Mouse (Mus musculus) E14TG2a.4 (cell line): ENCODE measurements at regions not wholly inside any gene's neighbourhood (a gene's known extent, or its start where the extent isn't known, plus 50 kb on each side); places are given as distances from the start of the nearest gene placed in this dataset.

Source experiments
- H3K27me3 ChIP-seq: 2 replicates; pipeline ENCODE4 v1.6.1; 2014; ENCODE audit warnings: low read length, control low read depth; ENCODE audit not compliant: insufficient read depth
- H3K36me3 ChIP-seq: 2 replicates; pipeline ENCODE4 v1.6.1; 2014; ENCODE audit warnings: low read length, control low read depth; ENCODE audit not compliant: insufficient read depth
- H3K4me1 ChIP-seq: replicated peaks from 2 replicates; pipeline ENCODE4 v1.6.1; 2014; ENCODE audit warnings: low read depth, low read length, control low read depth
- H3K4me3 ChIP-seq: replicated peaks from 2 replicates; pipeline ENCODE4 v1.5.1; 2014; ENCODE audit warnings: mild to moderate bottlenecking, low read length
- H3K9me3 ChIP-seq: 2 replicates; pipeline ENCODE4 v1.6.1; 2014; ENCODE audit warnings: low read length, control low read depth
- CTCF ChIP-seq: conservative IDR thresholded peaks from 2 replicates; pipeline ENCODE4 v1.5.1; 2014; ENCODE audit warnings: low read length
- NANOG ChIP-seq: IDR thresholded peaks from 2 replicates; pipeline ENCODE4 v1.6.1; 2014; ENCODE audit warnings: borderline replicate concordance, low read length, mixed read lengths
- POU5F1 ChIP-seq: IDR thresholded peaks from 2 replicates; pipeline ENCODE4 v1.6.1; 2014; ENCODE audit warnings: low read length, borderline replicate concordance

DNA sequence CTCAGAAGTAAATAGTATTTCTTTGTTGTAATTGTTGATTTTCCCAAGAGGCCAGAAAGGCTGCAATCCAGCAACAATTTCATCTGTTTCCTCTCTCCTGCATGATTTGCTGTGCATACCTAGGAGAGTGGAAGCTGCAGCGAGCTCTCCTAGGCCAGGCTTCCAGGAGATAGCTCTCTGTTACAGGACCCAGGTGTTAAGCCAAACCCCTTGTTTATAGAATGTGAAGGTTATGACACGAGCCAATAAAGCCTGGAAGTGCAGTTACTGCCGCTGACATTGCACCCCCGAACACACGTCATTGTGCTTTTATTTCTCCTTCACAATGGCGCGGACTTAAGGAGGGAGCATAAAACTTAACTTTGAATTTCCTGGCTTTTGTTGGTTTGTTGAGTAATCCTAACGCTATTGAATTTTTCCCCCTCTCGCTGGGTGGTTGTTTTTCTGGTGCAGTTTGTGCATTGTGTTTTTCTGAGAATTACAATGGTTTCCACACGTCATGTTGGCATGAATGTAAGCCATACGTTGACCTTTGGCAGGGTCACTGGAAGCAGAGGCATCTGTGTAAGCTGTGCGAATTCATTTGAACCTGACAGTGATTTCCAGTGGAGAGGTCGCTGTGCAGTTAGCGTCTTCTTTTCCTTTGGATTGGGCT lies 145.1 kb downstream of the Mtx2 start:
- H3K36me3 ChIP-seq = no peaks in the 10 kb centered on the region
- peaks cover 23% of the 10 kb centered on the region; the same call in 1 of the 2 replicates for H3K27me3 ChIP-seq
- no peak overlapping the region for H3K4me3 ChIP-seq
- peaks cover 5% of the 10 kb centered on the region; the same call in 1 of the 2 replicates for H3K4me1 ChIP-seq
- peaks cover 5% of the 10 kb centered on the region for H3K9me3 ChIP-seq
- TF ChIP-seq NANOG = no peak
- TF ChIP-seq POU5F1 = no peak
- no peak for TF ChIP-seq CTCF

GRCm38 (mm10) chr2:74973386-74973785 lies 147.8 kb downstream of the Mtx2 start:
- Histone ChIP-seq H3K36me3 (no peaks in the 10 kb centered on the region), H3K4me1 (peaks cover 3% of the 10 kb centered on the region; the same call in 1 of the 2 replicates), H3K4me3 (no peak overlapping the region), H3K27me3 (peaks cover 16% of the 10 kb centered on the region; the same call in 1 of the 2 replicates), H3K9me3 (peaks cover 5% of the 10 kb centered on the region)
- no peak for TF ChIP-seq NANOG
- TF ChIP-seq POU5F1 = no peak
- TF ChIP-seq CTCF = no peak

DNA sequence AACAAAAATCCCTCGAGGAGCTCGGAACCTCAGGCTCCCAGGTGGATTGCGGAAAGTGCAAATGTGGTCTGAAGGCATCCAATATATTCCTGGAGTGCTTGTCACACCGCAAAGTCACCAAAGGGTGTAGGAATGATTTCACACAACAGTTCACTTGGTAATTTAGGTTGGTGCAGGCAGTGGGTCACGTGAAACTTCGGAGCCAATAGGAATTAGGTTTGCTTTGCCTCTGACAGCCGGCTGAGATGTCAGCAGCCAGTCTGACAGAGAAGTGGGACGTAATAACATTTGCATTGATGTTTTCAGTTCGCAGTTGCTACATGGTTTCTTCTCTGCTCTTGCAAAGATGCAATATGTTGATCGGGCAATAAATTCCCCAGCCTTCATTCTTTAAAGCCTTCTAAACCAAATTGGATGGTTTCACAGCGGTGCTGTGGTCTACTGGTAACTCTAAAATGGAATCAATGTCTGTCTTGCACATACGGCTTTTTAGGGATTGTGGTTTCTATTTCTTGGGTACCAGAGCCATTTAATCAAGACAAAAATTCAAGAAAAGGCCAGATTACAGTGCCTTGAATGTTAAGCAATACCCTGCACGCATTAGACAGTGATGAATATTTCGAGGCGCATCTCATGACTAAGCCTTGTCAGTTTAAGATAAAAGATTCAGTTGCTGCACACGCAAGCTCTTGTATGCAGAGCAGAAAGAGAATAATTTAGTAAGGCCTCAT lies 149.2 kb downstream of the Mtx2 start:
- Histone ChIP-seq H3K9me3 (peaks cover 5% of the 10 kb centered on the region), H3K36me3 (no peaks in the 10 kb centered on the region)
- no peak for TF ChIP-seq CTCF

GRCm38 (mm10) chr2:74977348-74977747 lies 151.7 kb downstream of the Mtx2 start:
- Histone ChIP-seq H3K27me3 (peaks cover 31% of the 10 kb centered on the region), H3K36me3 (no peaks in the 10 kb centered on the region), H3K4me1 (peaks cover 3% of the 10 kb centered on the region; the same call in 1 of the 2 replicates), H3K9me3 (peaks cover 5% of the 10 kb centered on the region), H3K4me3 (no peak overlapping the region)
- TF ChIP-seq POU5F1 = no peak
- peak; percentile 66 for TF ChIP-seq CTCF
- no peak for TF ChIP-seq NANOG

More for the DNA sequence above, 149.2 kb downstream of the Mtx2 start:
- Histone ChIP-seq H3K4me1 (peaks cover 3% of the 10 kb centered on the region; the same call in 1 of the 2 replicates), H3K27me3 (peaks cover 22% of the 10 kb centered on the region), H3K4me3 (no peak overlapping the region)

GRCm38 (mm10) chr2:74977828-74978227 lies 152.2 kb downstream of the Mtx2 start:
- Histone ChIP-seq H3K9me3 (peaks cover 5% of the 10 kb centered on the region), H3K36me3 (no peaks in the 10 kb centered on the region), H3K4me1 (peaks cover 3% of the 10 kb centered on the region; the same call in 1 of the 2 replicates), H3K4me3 (no peak overlapping the region), H3K27me3 (peaks cover 36% of the 10 kb centered on the region)
- TF ChIP-seq CTCF (no peak), POU5F1 (no peak), NANOG (peak; percentile 70; the same call in 1 of the 2 replicates)

DNA sequence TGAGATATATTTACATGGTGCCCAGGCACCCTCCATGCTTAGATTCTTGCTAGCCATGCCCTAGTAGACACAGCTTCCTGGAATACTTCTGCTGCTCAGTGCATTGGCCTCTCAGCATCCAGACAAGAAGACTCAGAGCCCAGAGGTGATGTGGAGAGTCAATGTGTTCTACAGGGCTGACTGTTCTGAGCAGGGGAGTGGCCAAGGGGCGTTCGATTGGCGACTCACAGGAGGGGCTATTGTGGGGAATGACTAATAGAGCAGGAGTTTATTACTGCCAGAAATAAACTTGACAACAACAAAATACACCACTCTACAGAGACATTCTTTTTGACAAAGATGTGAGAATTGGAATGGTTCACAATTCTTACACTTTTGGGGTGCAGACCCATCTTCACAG lies 156.3 kb downstream of the Mtx2 start:
- no peaks in the 10 kb centered on the region for H3K36me3 ChIP-seq
- H3K9me3 ChIP-seq = no peaks in the 10 kb centered on the region
- H3K4me3 ChIP-seq = no peak overlapping the region
- TF ChIP-seq NANOG (no peak), POU5F1 (no peak), CTCF (no peak)
- peaks cover 3% of the 10 kb centered on the region; the same call in 1 of the 2 replicates for H3K4me1 ChIP-seq
- H3K27me3 ChIP-seq = peaks cover 21% of the 10 kb centered on the region

- no peak overlapping the region for H3K4me3 ChIP-seq
- peaks cover 10% of the 10 kb centered on the region; the same call in 1 of the 2 replicates for H3K27me3 ChIP-seq
- no peak for TF ChIP-seq NANOG
- TF ChIP-seq POU5F1 = no peak
- TF ChIP-seq CTCF = no peak
- peaks cover 14% of the 10 kb centered on the region; the same call in 1 of the 2 replicates for H3K9me3 ChIP-seq
- peaks cover 37% of the 10 kb centered on the region for H3K4me1 ChIP-seq
- no peaks in the 10 kb centered on the region for H3K36me3 ChIP-seq
These were observed 168.2 kb downstream of the Mtx2 start for GRCm38 (mm10) chr2:74993802-74994201.

- Histone ChIP-seq H3K4me3 (no peak overlapping the region), H3K27me3 (peaks cover 18% of the 10 kb centered on the region), H3K36me3 (no peaks in the 10 kb centered on the region), H3K4me1 (peaks cover 44% of the 10 kb centered on the region), H3K9me3 (peaks cover 14% of the 10 kb centered on the region; the same call in 1 of the 2 replicates)
- TF ChIP-seq CTCF (no peak), POU5F1 (no peak), NANOG (no peak)
These were observed 169.4 kb downstream of the Mtx2 start for GRCm38 (mm10) chr2:74994998-74995397.
